Mouse (Mus musculus) testis, postnatal 14 days (tissue): ENCODE results near the gene 4933405L10Rik.

ENCODE experiments used
- DNase-seq: peaks from one replicate; pipeline ENCODE4 v3.0.0; 2021; ENCODE audit warnings: low spot score

The 4933405L10Rik gene

DNA sequence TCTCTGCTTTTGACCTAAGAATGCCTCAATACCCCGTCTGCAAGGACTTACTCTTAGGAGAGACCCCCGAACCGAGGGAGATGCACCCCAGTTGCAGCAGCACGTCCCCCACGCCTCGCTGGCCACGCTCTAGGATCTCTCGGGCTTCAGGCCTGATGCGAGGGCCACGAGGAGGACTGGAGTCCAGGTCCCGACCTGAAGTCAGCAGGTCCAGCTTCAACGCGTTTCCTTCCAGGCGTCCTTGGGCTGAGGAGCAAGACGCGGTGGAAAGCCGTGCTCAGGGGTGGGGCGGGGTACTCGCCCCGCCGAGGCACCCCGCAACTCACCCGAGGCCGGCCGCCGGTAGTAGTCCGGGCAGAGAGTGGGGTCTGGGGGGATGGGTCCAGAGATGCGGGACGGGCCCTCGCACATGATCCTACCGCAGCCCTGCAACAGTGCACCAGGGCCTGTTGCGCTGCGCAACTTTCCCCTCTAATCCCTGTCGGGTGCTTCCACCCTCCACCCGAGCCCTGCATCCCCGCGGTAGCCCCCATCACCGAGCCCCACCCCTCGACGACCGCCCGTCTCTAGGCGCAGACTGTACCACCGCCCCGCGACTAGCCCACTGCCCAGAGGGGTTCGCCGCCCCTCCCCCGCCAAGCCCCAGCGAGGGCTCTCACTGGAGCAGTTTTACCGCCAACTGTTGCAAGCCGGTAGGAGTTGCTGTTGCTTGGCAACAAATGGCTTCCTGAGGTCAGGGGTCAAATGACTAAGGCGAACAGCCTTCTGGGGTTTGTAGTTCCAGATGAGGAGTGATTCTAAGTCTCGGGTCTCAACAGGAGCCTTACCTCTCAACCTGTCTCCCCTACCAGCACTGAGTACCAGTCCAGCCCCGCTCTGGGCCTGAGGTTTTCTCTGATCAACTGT lies at the start of gene 4933405L10Rik, which contains the start of gene Enkd1:
4933405L10Rik (plus strand) TSS at position 158 of the 906 bp plus-strand sequence.
Enkd1 (minus strand) TSS at position 713 of the 906 bp plus-strand sequence.
- DNase-seq = peak; percentile 90

GRCm38 (mm10) chr8:105661167-105661566 lies 46.3 kb upstream of the 4933405L10Rik start:
- DNase-seq = no peak

DNA sequence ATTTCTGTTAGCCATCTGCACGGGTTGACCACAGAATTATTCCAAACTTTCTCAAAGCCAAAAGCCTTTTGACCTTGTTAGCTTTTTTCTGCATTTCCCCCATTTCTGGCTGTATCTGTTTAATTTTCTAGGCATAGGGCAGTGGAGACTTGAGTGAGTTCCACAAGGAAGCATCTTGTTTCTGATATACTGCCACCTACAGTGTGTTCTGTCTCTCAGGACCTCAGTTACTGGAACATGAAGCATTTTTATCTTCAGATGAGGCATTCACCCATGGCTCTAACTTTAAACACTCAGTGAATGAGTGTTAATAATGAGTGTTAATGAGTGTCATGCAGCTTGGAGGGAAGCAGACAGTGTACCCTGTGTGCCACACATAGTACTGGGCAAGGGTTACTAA lies 29.6 kb upstream of the 4933405L10Rik start:
- DNase-seq = no peak

DNA sequence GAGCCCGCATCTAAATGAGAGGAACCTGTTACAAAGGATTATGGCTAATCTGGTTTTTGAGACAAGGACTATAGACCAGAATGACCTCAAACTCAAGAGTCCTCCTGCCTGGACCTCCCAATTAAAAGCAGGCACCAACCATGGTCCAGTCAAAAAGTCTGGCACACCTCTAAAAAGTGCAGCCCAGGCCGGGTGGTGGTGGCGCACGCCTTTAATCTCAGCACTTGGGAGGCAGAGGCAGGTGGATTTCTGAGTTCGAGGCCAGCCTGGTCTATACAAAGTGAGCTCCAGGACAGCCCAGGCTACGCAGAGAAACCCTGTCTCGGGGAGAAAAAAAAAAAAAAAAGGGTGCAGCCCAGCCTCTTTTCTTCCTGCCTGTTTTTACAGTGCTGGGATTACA lies 22.1 kb upstream of the 4933405L10Rik start:
- no peak for DNase-seq

GRCm38 (mm10) chr8:105685796-105686308 lies 21.6 kb upstream of the 4933405L10Rik start, which contains the start of gene Carmil2:
Carmil2 (plus strand) TSS chr8:105686274.
- DNase-seq = no peak

- no peak for DNase-seq
Measured at GRCm38 (mm10) chr8:105686551-105686950, 20.9 kb upstream of the 4933405L10Rik start.

DNA sequence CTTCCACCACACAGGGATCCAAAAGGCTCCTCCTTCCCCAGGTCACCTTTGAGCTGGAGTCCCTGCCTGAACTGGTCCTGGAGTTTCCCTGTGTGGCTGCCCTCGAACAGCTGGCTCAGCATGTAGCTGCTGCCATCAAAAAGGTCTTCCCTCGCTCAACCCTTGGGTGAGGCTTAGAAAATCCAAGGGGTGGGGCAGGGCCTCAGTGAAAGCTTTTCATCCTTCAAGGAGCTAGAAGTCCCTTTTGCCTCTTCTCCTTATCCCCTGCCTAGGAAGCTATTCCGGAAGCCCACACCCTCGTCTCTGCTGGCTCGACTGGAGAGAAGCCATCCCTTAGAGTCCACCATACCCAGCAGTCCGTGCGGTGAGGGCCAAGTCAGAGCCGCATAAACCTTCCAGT lies 19.9 kb upstream of the 4933405L10Rik start:
- no peak for DNase-seq

DNA sequence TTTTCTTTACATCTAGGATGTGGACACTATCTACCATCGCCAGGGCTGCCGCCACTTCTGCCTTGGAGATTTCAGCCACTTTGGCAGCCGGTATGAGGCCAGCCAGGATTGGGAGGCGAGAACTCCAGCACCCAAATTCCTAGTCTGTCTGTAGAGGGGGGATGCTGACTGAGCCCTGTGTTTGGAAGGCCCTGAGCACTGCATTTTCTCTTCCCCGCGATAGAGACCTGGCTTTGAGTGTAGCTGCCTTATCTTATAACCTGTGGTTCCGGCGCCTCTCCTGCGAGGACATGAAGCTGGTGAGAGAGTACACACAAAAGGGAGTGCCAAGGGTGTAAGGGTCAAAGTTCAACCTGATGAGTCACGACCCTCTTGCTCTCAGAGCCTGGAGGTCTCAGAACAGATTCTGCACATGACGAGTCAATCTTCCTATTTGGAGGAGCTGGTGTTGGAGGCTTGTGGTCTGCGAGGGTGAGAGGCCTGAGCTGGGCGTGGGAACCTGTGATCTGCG lies 19.2 kb upstream of the 4933405L10Rik start:
- DNase-seq = no peak

- no peak for DNase-seq
Measured at GRCm38 (mm10) chr8:105689256-105689982, 18.0 kb upstream of the 4933405L10Rik start.

GRCm38 (mm10) chr8:105689983-105690360 lies 17.5 kb upstream of the 4933405L10Rik start:
- DNase-seq = no peak

DNA sequence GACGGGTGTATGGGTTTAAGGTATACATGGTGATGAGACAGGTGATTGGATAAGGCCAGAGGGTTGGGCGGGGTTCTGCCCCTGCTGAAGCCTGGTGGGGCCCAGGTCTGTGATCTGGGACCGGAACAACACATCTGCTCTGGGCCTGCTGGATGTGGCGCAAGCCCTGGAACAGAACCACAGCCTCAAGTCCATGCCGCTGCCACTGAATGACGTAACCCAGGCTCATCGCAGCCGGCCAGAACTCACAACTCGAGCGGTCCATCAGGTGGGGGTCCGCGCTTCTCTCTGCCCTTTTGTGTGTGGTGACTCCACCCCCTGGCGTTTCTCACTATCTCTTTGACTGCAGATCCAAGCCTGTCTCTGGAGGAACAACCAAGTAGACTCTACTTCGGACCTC lies 16.5 kb upstream of the 4933405L10Rik start:
- no peak for DNase-seq

GRCm38 (mm10) chr8:105692449-105693182 lies 14.8 kb upstream of the 4933405L10Rik start:
- DNase-seq = no peak

GRCm38 (mm10) chr8:105693648-105694047 lies 13.8 kb upstream of the 4933405L10Rik start:
- no peak for DNase-seq

DNA sequence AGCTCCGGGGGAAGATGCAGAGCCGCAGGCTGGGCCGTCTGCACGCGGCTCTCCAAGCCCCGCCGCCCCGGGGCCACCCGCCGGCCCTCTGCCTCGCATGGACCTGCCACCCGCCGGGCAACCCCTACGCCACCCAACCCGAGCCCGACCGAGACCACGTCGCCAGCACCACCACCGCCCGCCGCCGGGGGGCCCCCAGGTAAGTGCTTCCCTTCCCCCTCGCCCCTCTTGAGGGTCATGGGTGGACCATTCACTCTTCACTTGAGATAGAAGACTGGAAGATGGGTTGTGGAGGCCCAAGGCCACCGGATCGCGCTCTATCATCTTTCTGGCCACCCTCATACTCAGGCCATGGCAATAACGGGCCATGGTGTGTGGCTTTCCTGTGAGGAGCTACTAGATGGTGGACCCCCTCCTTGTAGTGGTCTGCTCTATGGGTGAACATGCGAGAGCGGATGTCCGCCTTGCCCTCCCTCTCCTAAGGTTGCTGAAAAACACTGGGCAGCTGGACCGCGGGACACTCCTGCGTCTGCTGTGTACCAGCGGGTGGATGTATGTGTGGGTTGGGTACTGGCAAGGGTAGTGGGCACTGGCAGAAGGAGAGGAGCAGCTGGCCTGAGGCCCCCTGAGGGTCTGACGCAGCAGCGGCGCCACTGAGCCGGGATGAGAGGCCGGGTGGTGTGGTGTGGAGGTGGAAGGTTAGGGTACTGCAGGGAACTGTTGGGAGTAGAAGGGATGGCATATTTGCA lies 13.2 kb upstream of the 4933405L10Rik start:
- DNase-seq = no peak

DNA sequence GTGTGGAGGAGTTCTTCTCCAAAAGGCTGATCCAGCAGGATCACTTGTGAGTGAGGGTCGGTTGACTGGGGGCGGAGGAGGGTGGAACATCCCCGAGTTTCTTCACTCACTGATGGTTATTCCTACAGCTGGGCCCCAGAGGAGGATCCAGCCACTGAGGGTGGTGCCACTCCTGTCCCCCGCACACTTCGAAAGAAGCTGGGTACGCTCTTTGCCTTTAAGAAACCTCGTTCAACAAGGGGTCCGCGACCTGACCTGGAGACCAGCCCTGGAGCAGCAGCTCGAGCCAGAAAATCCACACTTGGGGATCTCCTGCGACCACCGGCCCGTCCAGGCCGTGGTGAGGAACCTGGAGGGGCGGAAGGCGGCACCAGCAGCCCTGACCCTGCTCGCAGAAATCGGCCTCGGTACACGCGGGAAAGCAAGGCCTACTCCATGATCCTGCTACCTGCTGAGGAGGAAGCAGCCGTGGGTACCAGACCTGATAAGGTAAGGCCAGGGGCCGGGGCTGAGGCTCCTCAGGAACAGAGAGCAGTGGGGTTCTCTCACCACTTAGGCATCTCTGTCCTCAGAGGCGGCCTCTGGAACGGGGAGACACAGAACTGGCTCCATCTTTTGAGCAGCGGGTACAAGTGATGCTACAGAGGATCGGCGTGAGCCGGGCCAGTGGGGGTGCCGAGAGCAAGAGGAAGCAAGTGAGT lies 12.2 kb upstream of the 4933405L10Rik start:
- DNase-seq = no peak

- no peak for DNase-seq
Measured at GRCm38 (mm10) chr8:105697196-105697780, 10.2 kb upstream of the 4933405L10Rik start.

DNA sequence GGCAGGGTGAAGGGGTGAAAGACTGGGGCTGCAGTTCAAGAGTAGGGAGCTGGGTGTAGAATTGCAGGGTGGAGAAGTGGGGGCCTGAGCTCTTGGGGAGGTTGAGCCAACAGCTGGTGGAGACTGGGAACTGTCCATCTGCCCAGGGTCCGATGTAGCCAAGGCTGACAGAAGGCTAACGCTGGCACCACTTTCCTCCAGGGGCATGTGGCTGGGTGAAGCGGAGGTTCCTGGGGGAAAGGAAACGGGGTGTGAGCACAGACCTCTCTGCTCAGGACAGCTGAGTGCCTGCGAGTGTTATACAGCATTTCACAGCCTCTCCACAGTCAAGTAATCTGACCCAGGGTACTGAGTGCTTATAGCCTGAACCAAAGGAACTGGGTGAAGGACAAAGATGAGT lies 8.7 kb upstream of the 4933405L10Rik start:
- DNase-seq = no peak

GRCm38 (mm10) chr8:105699488-105700215 lies 7.8 kb upstream of the 4933405L10Rik start:
- no peak for DNase-seq

- DNase-seq = no peak
Measured at GRCm38 (mm10) chr8:105700566-105700965, 6.9 kb upstream of the 4933405L10Rik start.
